ENCODE assay signal across 26 mouse cellular contexts in the genomic region with DNA sequence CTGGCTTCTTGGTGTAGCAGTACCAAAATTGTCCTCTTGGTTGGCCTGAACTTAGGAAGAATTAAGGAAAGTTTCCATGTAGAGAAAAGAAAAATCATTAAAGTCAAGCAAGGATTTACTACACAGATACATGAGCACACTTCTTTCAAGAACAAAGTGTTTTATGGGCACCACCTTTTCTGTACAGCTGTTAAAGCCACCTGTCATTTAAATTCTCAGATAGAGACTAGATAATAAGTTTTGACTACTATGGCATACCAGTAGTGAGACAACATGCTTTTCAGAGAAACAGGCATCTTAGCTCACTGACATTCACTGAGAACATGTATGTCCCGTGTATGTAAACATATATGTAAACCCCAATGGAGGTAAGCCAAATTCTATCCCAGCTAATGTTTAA. TPM values are rescaled to one million over a fixed set of nuclear protein-coding genes. Genes with fewer than 3 reads are reported as not detected.
"Had no signal": no experiment of that assay in that cellular context is flagged by ENCODE, and none has a peak within 500 bp of the region (broad histone marks: within the 10 kb centered on the region; RNA-seq: fewer than 3 reads in every experiment).

No protein-coding gene starts in this region.

- ATAC-seq: forebrain, embryonic 13.5 days; forebrain, embryonic 14.5 days; forebrain, embryonic 15.5 days; forebrain, embryonic 16.5 days; forebrain, postnatal 0 days had no signal

- DNase-seq: cerebellum, adult 9-10 months; cerebellum, postnatal 10 days; cerebellum, postnatal 14 days; cerebellum, postnatal 25 days; cerebellum, postnatal 36 days; embryo, embryonic 11 days; forebrain, postnatal 0 days; gastrocnemius, adult 2 months; gastrocnemius, postnatal 10 days; gastrocnemius, postnatal 14 days; gastrocnemius, postnatal 25 days; gastrocnemius, postnatal 36 days; heart, adult 11 months; heart, adult 18-20 months; heart, adult 2 months had no signal

- H3K4me3 ChIP-seq: embryonic facial prominence, embryonic 10.5 days; embryonic facial prominence, embryonic 12.5 days; embryonic facial prominence, embryonic 13.5 days; embryonic facial prominence, embryonic 15.5 days; erythroblast, embryonic 14.5 days; forebrain, embryonic 10.5 days; forebrain, embryonic 12.5 days; forebrain, embryonic 13.5 days; forebrain, embryonic 15.5 days; gastrocnemius, adult 2 months; heart, adult 2 months had no signal

- H3K27me3 ChIP-seq: embryonic facial prominence, embryonic 12.5 days; embryonic facial prominence, embryonic 13.5 days; embryonic facial prominence, embryonic 15.5 days; forebrain, embryonic 12.5 days; forebrain, embryonic 13.5 days; forebrain, embryonic 15.5 days had no signal

- H3K9ac ChIP-seq: embryonic facial prominence, embryonic 12.5 days; embryonic facial prominence, embryonic 13.5 days; embryonic facial prominence, embryonic 15.5 days; forebrain, embryonic 12.5 days; forebrain, embryonic 13.5 days; forebrain, embryonic 15.5 days; forebrain, postnatal 0 days had no signal

- H3K27ac ChIP-seq: embryonic facial prominence, embryonic 10.5 days; embryonic facial prominence, embryonic 12.5 days; embryonic facial prominence, embryonic 13.5 days; embryonic facial prominence, embryonic 15.5 days; forebrain, embryonic 10.5 days; forebrain, embryonic 12.5 days; forebrain, embryonic 13.5 days; forebrain, embryonic 15.5 days; gastrocnemius, adult 2 months; heart, adult 2 months had no signal

- H3K4me2 ChIP-seq: embryonic facial prominence, embryonic 12.5 days; embryonic facial prominence, embryonic 13.5 days; embryonic facial prominence, embryonic 15.5 days; forebrain, embryonic 12.5 days; forebrain, embryonic 13.5 days; forebrain, embryonic 15.5 days had no signal

- H3K9me3 ChIP-seq: embryonic facial prominence, embryonic 10.5 days; embryonic facial prominence, embryonic 12.5 days; embryonic facial prominence, embryonic 13.5 days; embryonic facial prominence, embryonic 15.5 days; forebrain, embryonic 10.5 days; forebrain, embryonic 12.5 days; forebrain, embryonic 13.5 days; forebrain, embryonic 15.5 days had no signal

RNA-seq across cellular contexts. Expression of a gene that starts 43.8 kb away (rescaled TPM):
- polyA plus RNA-seq: erythroblast, embryonic 14.5 days had no signal
